Mouse (Mus musculus) midbrain, embryonic 11.5 days (tissue): Measurements from ENCODE around the gene Hamp2. TPM values are rescaled to one million over a fixed set of nuclear protein-coding genes. Genes with fewer than 3 reads are reported as not detected.

Source experiments
- polyA plus RNA-seq: library from polyadenylated mRNA; unstranded; fragments of >200 nt; fragmentation: Nextera tagmentation; extraction: Ambion mirVana; gene quantifications from 2 replicates; pipeline ENCODE4 v1.2.1, GENCODE M21; 2014

Gene Hamp2
- polyA plus RNA-seq, 1 experiment from 2014 or later: not detected

Other genes starting within 250 kb of the Hamp2 start
- gene 2200002J24Rik, start 225.8 kb downstream of the Hamp2 start, polyA plus RNA-seq: not detected in 2 replicates
- 0.70 and 1.1 TPM in 2 replicates for gene Atp4a, start 212.5 kb downstream of the Hamp2 start, polyA plus RNA-seq
- gene Tmem147, start 195.1 kb downstream of the Hamp2 start, polyA plus RNA-seq: 140 and 153 TPM in 2 replicates
- gene Gapdhs, start 181.0 kb downstream of the Hamp2 start, polyA plus RNA-seq: 0.19 and 0.48 TPM in 2 replicates
- gene Sbsn, start 173.2 kb downstream of the Hamp2 start, polyA plus RNA-seq: 0.54 and 1.1 TPM in 2 replicates
- gene Dmkn, start 160.9 kb downstream of the Hamp2 start, polyA plus RNA-seq: not detected in 2 replicates
- gene Krtdap, start 136.8 kb downstream of the Hamp2 start, polyA plus RNA-seq: not detected in 2 replicates
- not detected in 2 replicates for gene Ffar2, start 100.9 kb downstream of the Hamp2 start, polyA plus RNA-seq
- gene Ffar3, start 68.5 kb downstream of the Hamp2 start, polyA plus RNA-seq: not detected in 2 replicates
- not detected in 2 replicates for gene Ffar1, start 63.1 kb downstream of the Hamp2 start, polyA plus RNA-seq
- gene Cd22, start 44.3 kb downstream of the Hamp2 start, polyA plus RNA-seq: not detected in 2 replicates
- 0.44 and 0.47 TPM in 2 replicates for gene Mag, start 9.8 kb downstream of the Hamp2 start, polyA plus RNA-seq
- gene Hamp, start 19.4 kb upstream of the Hamp2 start, polyA plus RNA-seq: 0.40 TPM in 1 of 2 replicates, not detected in the other
- 20.6 and 21.7 TPM in 2 replicates for gene Usf2, start 32.1 kb upstream of the Hamp2 start, polyA plus RNA-seq
- gene Lsr, start 48.8 kb upstream of the Hamp2 start, polyA plus RNA-seq: 10.2 and 13.1 TPM in 2 replicates
- gene Fam187b, start 49.1 kb upstream of the Hamp2 start, polyA plus RNA-seq: 0.25 and 0.62 TPM in 2 replicates
- 11.3 and 12.6 TPM in 2 replicates for gene Fxyd5, start 117.8 kb upstream of the Hamp2 start, polyA plus RNA-seq
- gene Fxyd7, start 126.8 kb upstream of the Hamp2 start, polyA plus RNA-seq: 5.4 and 6.2 TPM in 2 replicates
- 4.8 and 5.4 TPM in 2 replicates for gene Fxyd1, start 132.5 kb upstream of the Hamp2 start, polyA plus RNA-seq
- gene Lgi4, start 134.7 kb upstream of the Hamp2 start, polyA plus RNA-seq: 0.58 and 0.85 TPM in 2 replicates
- gene Fxyd3, start 152.0 kb upstream of the Hamp2 start, polyA plus RNA-seq: 1.8 and 2.3 TPM in 2 replicates
- gene Hpn, start 190.6 kb upstream of the Hamp2 start, polyA plus RNA-seq: 0.44 and 1.2 TPM in 2 replicates
- gene Scn1b, start 202.3 kb upstream of the Hamp2 start, polyA plus RNA-seq: 0.52 and 1.1 TPM in 2 replicates
- gene Gramd1a, start 231.2 kb upstream of the Hamp2 start, polyA plus RNA-seq: 104 and 109 TPM in 2 replicates